Mouse (Mus musculus): ENCODE results near the gene Pgd.

- TF ChIP-seq CTCF (conservative IDR thresholded peaks at IDR 0.05; ENCODE audit: low read length) (no peak), POU5F1 (IDR thresholded peaks at IDR 0.05; ENCODE audit: borderline replicate concordance, low read length) (no peak)
Observed at GRCm38 (mm10) chr4:149125341-149126114, 41.0 kb downstream of the Pgd start.
